Mouse (Mus musculus) liver, postnatal 0 days (tissue): ENCODE measurements at regions not wholly inside any gene's neighbourhood (a gene's known extent, or its start where the extent isn't known, plus 50 kb on each side); places are given as distances from the start of the nearest gene placed in this dataset.
A peak's percentile ranks its signal among the peaks of the same experiment; 100 is the strongest.

ENCODE experiments used
- ATAC-seq: fragments of 200-750 bp; cut with Nextera tagmentation; 2 replicates; pipeline ENCODE4 v1.8.0; 2017; ENCODE audit warnings: mild to moderate bottlenecking, moderate library complexity
- DNase-seq: peaks from one replicate; pipeline ENCODE4 v3.0.0-alpha.2; 2016
- H3K27ac ChIP-seq: fragments of 300-500 bp; sonication (generic); 2 replicates; pipeline ENCODE4 v1.5.1; 2014; ENCODE audit warnings: antibody characterized with exemption, moderate library complexity, mild to moderate bottlenecking, low read depth
- H3K27me3 ChIP-seq: fragments of 300-500 bp; sonication (generic); 2 replicates; pipeline ENCODE4 v1.6.1; 2014; ENCODE audit warnings: low read length, control low read depth, mixed read lengths; ENCODE audit not compliant: insufficient read depth
- H3K36me3 ChIP-seq: fragments of 300-500 bp; sonication (generic); replicated peaks from 2 replicates; pipeline ENCODE4 v1.6.1; 2014; ENCODE audit warnings: mild to moderate bottlenecking, control low read depth, low read length, moderate library complexity, mixed read lengths; ENCODE audit not compliant: insufficient read depth
- H3K4me1 ChIP-seq: fragments of 300-500 bp; sonication (generic); 2 replicates; pipeline ENCODE4 v1.6.1; 2014; ENCODE audit warnings: antibody characterized with exemption, mild to moderate bottlenecking, control low read depth; ENCODE audit not compliant: insufficient read depth
- H3K4me2 ChIP-seq: fragments of 300-500 bp; sonication (generic); 2 replicates; pipeline ENCODE4 v1.6.1; 2014; ENCODE audit warnings: low read depth, mild to moderate bottlenecking, low read length, moderate library complexity, mixed read lengths
- H3K4me3 ChIP-seq: fragments of 300-500 bp; sonication (generic); 2 replicates; pipeline ENCODE4 v1.5.1; 2014; ENCODE audit warnings: low read depth, low read length
- H3K9ac ChIP-seq: fragments of 300-500 bp; sonication (generic); replicated peaks from 2 replicates; pipeline ENCODE4 v1.6.1; 2014; ENCODE audit warnings: mild to moderate bottlenecking, moderate library complexity
- H3K9me3 ChIP-seq: fragments of 300-500 bp; sonication (generic); 2 replicates; pipeline ENCODE4 v1.6.1; 2016; ENCODE audit warnings: mild to moderate bottlenecking, control low read depth, low read length, mixed read lengths
- CTCF ChIP-seq: sonication (generic); IDR thresholded peaks from 2 replicates; pipeline ENCODE4 v1.5.1; 2016; ENCODE audit warnings: antibody characterized with exemption, low read depth
- EP300 ChIP-seq: IDR thresholded peaks from 2 replicates; pipeline ENCODE4 v1.6.1; 2016; ENCODE audit warnings: antibody characterized with exemption, low read depth, mild to moderate bottlenecking
- WGBS: fragments of 180-500 bp; shearing (Covaris S2); extraction: QIAGEN DNeasy Blood & Tissue Kit; methylation state at CpG from one replicate; pipeline ENCODE4 v1.1.7; 2014; ENCODE audit not compliant: insufficient replicate concordance; 5-methylcytosine and 5-hydroxymethylcytosine counted together

DNA sequence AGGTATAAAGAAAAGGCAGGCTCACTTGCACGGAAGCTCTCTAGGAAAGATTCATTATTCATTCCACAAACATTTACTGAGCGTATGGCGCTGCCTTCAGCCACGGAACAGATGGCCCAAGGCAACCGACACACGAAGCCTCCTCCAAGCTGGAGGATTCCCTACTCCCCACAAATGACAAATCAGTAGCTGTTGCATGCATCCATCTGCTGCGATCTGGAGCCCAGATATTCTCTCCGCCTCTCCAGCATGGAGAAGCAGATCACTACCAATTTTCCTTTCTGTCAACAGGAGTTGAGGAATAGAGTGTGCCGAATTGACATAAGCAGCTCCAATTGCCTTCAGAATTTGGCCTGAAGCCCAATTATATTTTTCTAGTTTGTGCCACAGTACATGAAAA, 192.2 kb upstream of the Gm6657 start:
- H3K27me3 ChIP-seq, result no peaks in the 10 kb centered on the region
- no peaks in the 10 kb centered on the region for H3K36me3 ChIP-seq
- H3K4me3 ChIP-seq, result no peak overlapping the region
- H3K4me1 ChIP-seq, result no peaks in the 10 kb centered on the region
- H3K27ac ChIP-seq, result no peak overlapping the region
- no peak overlapping the region for H3K9ac ChIP-seq
- H3K9me3 ChIP-seq, result no peaks in the 10 kb centered on the region
- ATAC-seq, result no peak
- no peak overlapping the region for H3K4me2 ChIP-seq
- DNase-seq, result no peak
- TF ChIP-seq EP300 (no peak), CTCF (no peak)
- WGBS, result 81% methylated on average over 9 of the region's 9 CpGs

DNA sequence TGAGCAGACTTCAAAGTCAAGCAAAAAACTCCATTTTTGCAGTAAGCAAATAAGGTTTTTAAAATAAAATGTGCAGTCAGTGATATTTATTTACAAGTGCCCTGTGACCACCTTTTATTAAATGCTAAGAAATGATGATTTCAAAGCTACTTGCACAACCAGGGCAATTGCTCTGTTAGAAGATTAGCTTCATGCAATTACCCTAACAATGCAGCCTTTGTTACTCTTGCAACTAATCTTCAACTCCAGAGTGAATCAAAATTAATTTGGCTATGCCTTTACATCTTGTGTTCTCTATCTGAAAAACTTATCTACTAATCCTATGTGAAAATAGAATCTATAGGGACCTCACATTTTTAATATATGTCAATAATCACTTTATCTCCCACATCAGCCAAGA, 160.3 kb upstream of the Gm6657 start:
- H3K9ac ChIP-seq, result no peak overlapping the region
- no peak overlapping the region for H3K4me3 ChIP-seq
- no peaks in the 10 kb centered on the region for H3K36me3 ChIP-seq
- H3K4me1 ChIP-seq, result no peaks in the 10 kb centered on the region
- DNase-seq (no peak), ATAC-seq (no peak)
- H3K27ac ChIP-seq, result no peak overlapping the region
- no peak overlapping the region for H3K4me2 ChIP-seq
- H3K27me3 ChIP-seq, result no peaks in the 10 kb centered on the region
- no peak for TF ChIP-seq EP300
- no peak for TF ChIP-seq CTCF
- no peaks in the 10 kb centered on the region for H3K9me3 ChIP-seq

DNA sequence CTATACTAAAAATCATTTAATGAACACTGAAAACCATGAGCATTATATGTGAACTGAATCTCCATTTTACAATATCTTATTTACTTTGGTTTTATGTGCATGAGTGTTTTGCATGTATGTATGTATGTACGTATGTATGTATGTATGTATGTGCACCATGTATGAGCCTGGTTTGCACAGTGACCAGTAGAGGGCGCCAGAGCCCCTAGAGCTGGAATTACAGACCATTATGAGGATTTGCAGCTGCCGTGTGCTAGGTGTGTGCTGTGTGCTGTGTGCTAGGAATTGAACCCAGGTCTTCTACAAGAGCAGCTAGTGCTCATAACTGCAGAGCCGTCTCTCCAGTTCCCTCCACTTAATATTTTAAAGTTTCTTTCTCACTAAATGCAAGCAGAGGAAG, 147.5 kb upstream of the Gm6657 start:
- H3K4me1 ChIP-seq, result no peaks in the 10 kb centered on the region
- H3K27ac ChIP-seq, result no peak overlapping the region
- H3K27me3 ChIP-seq, result no peaks in the 10 kb centered on the region
- no peaks in the 10 kb centered on the region for H3K36me3 ChIP-seq
- no peak overlapping the region for H3K4me2 ChIP-seq
- no peak overlapping the region for H3K4me3 ChIP-seq
- H3K9ac ChIP-seq, result no peak overlapping the region
- TF ChIP-seq EP300 (no peak), CTCF (peak; percentile 50)
- DNase-seq, result no peak
- 0 out of 2 replicates have a peak, but pooled peaks cover 3% of the 10 kb centered on the region for H3K9me3 ChIP-seq
- 65% methylated on average over 4 of the region's 4 CpGs for WGBS
- no peak for ATAC-seq

DNA sequence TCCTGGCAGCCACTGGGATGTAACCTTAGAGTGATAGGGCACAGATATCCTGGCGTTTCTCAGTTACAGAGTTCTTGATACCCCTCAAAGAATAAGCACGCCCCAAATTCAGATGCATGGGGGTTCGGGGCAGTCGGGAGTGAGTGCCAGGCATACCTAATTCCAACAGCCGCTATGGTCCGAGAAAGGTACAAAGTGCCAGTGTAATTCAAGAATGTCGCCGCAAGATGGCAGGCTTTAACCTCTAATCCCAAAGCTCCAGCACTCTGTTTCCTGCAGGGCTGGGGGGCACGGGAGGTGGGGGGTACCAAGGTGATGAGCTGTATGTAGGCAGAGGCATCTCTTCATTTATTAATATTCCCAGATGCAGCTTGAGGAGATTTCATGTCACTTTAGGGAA, 138.1 kb upstream of the Gm6657 start:
- no peaks in the 10 kb centered on the region for H3K27me3 ChIP-seq
- TF ChIP-seq EP300 (no peak), CTCF (peak; percentile 80)
- H3K36me3 ChIP-seq, result no peaks in the 10 kb centered on the region
- WGBS, result 5% methylated on average over 9 of the region's 9 CpGs
- DNase-seq (peak; percentile 59), ATAC-seq (no peak)
- no peak overlapping the region for H3K27ac ChIP-seq
- peak overlapping the region; percentile 27; the same call in 1 of the 2 replicates for H3K4me2 ChIP-seq
- no peaks in the 10 kb centered on the region for H3K9me3 ChIP-seq
- H3K9ac ChIP-seq, result no peak overlapping the region
- no peak overlapping the region for H3K4me3 ChIP-seq
- no peaks in the 10 kb centered on the region for H3K4me1 ChIP-seq

DNA sequence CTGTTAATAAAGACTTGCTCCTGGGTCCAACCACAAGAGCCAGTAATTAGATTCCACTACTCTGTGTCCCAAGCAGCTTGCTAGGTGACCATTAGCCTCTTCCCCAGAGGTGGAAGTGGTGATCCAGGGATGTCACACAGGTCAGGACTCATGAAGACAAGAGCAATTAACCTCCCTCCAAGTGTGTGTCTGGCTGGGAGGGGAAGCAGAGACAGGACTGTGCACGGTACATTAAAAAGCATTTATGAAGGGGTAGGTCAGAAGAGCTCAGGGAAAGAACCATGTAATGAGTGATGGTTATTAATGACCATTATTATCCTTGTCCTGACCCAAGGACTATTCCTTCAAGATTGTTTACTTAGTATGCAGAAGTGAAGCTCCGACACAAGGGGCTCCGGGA, 136.9 kb upstream of the Gm6657 start:
- no peaks in the 10 kb centered on the region for H3K27me3 ChIP-seq
- 82% methylated on average over 3 of the region's 3 CpGs for WGBS
- H3K36me3 ChIP-seq, result no peaks in the 10 kb centered on the region
- H3K9ac ChIP-seq, result no peak overlapping the region
- no peaks in the 10 kb centered on the region for H3K9me3 ChIP-seq
- no peak overlapping the region for H3K27ac ChIP-seq
- no peak for DNase-seq
- ATAC-seq, result no peak
- H3K4me1 ChIP-seq, result no peaks in the 10 kb centered on the region
- no peak for TF ChIP-seq EP300
- TF ChIP-seq CTCF, result no peak
- H3K4me3 ChIP-seq, result no peak overlapping the region
- H3K4me2 ChIP-seq, result no peak overlapping the region

DNA sequence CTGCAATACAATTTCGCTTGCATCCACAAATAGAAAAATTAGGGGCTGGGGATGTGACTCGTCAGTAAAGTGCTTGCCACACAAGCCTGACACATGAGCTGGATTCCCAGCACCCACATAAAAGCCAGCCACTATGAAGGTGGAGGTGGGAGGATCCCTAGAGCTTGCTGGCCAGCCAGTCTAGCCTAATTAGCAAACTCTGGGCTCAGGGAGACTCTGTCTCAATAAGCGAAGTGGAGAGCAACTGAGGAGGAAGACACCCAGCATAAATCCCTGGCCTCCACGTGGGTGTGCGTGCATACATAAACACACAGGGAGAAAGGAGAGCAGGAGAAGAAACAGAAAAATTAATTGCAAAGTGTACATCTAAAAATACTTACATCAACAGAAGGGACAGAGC, 134.1 kb upstream of the Gm6657 start:
- WGBS, result 66% methylated on average over 5 of the region's 5 CpGs
- Histone ChIP-seq H3K27me3 (no peaks in the 10 kb centered on the region), H3K4me1 (no peaks in the 10 kb centered on the region), H3K4me3 (no peak overlapping the region), H3K9ac (no peak overlapping the region), H3K36me3 (no peaks in the 10 kb centered on the region), H3K4me2 (no peak overlapping the region), H3K27ac (no peak overlapping the region), H3K9me3 (no peaks in the 10 kb centered on the region)
- ATAC-seq (no peak), DNase-seq (no peak)
- TF ChIP-seq CTCF (no peak), EP300 (no peak)

DNA sequence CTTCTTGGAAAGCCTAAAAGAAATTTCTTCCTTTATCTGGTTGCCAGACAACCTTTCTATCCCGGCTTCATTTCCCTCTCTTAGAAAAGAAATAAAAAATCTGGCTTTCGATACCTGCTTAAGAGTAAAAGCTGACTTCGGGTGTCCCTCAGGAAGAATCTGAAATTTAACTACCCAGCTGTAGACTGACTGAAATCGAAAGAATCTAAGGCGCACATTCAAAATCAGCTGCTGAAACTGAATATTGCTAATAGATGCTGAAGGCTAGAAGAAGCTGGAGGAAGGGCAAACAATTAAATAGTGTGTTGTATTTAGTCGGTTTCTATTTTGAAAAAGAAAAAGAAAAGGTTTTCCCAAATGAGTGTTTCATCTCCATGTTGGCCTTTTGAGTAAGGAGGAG, 128.0 kb upstream of the Gm6657 start:
- H3K27me3 ChIP-seq, result 0 out of 2 replicates have a peak, but pooled peaks cover 2% of the 10 kb centered on the region
- DNase-seq (no peak), ATAC-seq (no peak)
- no peaks in the 10 kb centered on the region for H3K36me3 ChIP-seq
- H3K27ac ChIP-seq, result no peak overlapping the region
- no peak overlapping the region for H3K9ac ChIP-seq
- 83% methylated on average over 6 of the region's 6 CpGs for WGBS
- no peak for TF ChIP-seq CTCF
- TF ChIP-seq EP300, result no peak
- H3K4me3 ChIP-seq, result no peak overlapping the region
- no peaks in the 10 kb centered on the region for H3K9me3 ChIP-seq
- no peaks in the 10 kb centered on the region for H3K4me1 ChIP-seq
- no peak overlapping the region for H3K4me2 ChIP-seq
